Mouse (Mus musculus) large intestine, adult 2 months (tissue): ENCODE measurements around the gene Rrp12. TPM values are rescaled to one million over a fixed set of nuclear protein-coding genes. Genes with fewer than 3 reads are reported as not detected.
"Not testable (repeated sequence)": the region's sequence is repeated elsewhere in the genome, so short reads cannot be mapped to it uniquely, and the experiment has no call there.

Source experiments
- DNase-seq: peaks from one replicate; pipeline ENCODE4 v3.0.0-alpha.2; 2012; ENCODE audit warnings: low read depth, low spot score
- WGBS: fragments of 180-500 bp; shearing (Covaris S2); methylation state at CpG from one replicate; pipeline ENCODE4 v1.1.7; 2018; 5-methylcytosine and 5-hydroxymethylcytosine counted together
- polyA plus RNA-seq: library from polyadenylated mRNA; depleted of rRNA; stranded (reverse); fragments of >200 nt; gene quantifications from 2 replicates; pipeline ENCODE4 v1.2.3, GENCODE M21; 2012

Rrp12 gene
- polyA plus RNA-seq, 1 experiment: 5.2 TPM

DNA sequence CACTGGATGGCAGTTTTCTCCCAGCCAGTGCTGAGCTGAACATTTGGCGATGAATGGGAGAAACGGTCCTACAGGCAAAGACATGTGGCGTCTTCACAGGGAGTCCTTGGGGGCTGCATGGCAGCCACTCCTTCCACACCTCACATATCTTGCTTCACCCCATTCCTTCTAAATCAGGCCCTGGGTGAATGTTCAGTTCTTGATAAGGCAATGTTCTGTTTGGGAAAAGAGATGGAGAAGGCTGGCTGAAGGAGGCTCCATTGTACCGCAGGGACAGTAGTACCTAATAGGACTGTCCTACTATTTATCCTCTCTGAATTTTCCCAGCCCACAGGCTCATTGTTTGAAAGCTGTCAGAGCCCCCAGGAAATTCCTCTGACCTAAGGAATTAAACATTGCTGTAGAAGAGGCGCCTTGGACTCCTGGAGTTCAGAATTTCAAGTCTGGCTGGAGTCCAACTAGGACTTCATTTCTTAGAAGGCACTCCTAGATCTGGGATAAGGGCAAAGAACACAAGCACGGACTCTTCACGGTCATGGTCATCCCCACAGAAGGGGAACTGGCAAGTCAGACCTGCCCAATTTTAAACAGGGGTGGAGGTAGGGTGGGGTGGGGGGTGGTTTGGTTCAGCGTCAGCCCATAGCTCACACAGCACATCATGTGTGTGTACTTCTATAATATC, 11.2 kb upstream of the Rrp12 start:
- no peak for DNase-seq
- 47% methylated on average over 8 of the region's 8 CpGs for WGBS

DNA sequence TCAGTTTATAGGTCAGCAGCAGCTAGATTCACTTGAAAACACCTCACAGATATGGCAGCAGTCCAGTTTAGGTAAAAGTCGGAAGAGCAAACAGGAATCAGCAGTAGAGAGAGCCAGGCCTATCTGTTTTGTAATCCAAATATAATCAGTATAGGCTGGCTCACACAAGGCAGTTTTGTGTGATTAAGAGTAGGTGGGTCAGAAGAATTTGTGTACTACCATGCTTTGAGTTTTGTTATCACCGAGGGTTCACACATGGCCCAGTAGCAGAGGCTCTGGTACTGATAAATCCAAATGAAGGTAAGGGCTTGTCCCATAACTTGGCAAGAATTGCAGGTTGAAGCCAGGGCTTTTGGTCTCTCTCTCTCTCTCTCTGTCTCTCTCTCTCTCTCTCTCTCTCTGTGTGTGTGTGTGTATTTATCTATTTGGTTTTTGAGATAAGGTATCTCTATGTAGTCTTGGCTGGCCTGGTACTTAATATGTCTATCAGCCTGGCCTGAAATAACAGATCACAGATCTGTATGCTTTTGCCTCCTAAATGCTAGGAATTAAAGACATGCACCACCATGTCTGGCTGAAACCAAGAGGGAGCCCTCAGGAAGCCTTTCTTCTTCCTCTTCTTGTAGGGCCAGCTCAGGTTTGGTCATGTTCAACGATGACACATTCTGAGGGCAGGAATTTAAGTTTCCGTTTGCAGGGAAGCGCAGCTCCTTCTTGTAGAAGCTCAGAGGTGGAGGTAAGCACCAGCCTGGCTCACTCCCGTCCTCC, 10.5 kb upstream of the Rrp12 start:
- no peak for DNase-seq
- WGBS: 56% methylated on average over 6 of the region's 6 CpGs

DNA sequence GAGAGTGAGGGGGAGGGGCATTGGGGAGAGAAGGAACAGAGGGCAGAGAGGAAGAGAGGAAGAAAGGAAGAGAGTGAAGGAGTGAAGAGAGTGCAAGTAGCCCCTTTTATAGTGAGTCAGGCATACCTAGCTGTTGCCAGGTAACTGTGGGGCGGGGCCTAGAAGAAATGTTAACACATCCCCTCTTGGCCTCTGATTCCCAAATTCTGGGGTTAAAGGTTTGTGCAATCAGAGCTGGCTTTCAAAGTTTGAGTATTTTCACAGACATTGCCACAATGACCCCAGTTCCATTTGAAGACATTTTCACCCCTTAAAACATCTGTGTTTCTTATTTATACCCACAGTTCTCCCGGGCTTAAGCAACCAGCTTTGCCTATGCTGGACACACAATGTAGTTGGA, 9.3 kb upstream of the Rrp12 start:
- no peak for DNase-seq
- WGBS: 94% methylated on average over 2 of the region's 2 CpGs

DNA sequence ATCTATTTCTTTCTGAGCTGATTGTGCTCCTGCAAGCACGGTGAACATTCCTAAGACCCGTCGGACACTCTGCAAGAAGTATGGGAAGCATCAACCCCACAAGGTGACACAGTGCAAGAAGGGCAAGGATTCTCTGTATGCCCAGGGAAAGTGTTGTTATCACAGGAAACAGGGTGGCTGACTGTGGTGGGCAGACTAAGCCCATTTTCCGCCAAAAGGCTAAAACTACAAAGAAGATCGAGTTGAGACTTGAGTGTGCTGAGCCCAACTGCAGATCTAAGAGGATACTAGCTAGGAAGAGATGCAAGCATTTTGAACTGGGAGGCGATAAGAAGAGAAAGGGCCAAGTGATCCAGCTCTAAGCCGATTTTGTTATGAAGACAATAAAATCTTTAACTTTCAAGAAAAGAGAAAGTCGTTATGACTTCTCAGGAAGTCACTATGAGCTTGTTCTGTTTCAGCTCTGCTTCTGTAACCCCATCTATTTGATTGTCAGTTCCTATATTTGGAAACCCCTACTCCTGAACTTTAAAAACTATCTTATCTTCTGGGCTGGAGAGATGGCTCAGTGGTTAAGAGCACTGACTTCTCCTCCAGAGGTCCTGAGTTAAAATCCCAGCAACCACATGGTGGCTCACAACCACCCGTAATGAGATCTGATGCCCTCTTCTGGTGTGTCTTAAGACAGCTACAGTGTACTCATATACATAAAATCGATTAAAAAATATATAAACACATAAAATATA, 7.0 kb upstream of the Rrp12 start:
- DNase-seq: no peak
- 80% methylated on average over 10 of the region's 10 CpGs for WGBS

DNA sequence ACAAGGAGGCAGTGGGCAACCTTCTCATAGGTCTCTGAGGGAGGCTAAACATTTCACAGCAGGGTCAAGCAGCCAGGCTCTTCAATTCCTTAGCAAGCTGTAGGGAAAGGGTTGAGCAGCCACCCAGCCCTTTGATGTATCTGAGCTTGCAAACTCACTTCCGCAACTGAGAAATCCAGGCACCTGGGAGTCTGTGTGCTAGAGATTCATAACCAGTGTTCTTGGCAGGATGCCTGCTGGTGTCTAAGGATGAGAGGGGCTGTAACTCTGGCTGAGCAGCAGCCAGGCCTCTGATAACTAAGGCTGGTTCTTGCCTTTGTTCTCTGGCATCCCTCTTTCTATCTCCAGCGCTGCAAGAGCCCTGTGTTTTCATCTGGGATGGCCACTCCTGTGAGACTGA, 5.7 kb upstream of the Rrp12 start:
- DNase-seq: no peak

DNA sequence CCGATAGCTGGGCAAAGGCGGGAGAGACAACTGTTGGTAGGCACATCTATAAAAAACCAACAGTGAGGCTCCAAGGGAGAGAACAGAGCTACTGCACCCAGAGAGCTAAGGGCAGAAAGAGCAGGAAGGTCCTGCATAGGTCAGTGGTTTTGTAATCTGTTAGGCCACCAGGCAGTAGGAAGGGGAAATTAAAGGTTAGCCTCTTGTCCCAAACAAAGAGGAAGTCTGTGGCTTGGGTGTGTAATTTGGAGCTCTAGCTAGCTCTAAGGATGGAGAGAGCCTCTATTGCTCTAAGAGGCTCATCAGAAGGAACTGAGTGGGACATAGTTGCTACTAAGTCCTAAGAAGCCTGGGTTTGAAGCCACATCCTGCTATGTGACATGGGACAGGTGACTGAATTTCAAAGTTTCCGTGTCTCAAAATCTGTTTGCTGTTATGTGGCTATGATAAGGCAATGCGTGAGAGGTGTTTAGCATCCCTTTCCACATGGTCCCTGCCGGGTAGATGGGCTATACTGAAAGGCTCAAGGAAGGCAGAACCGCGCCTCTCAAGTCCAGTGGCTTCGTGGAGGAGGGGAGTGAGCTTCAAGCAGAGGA, 4.6 kb upstream of the Rrp12 start:
- DNase-seq: no peak

More for the DNA sequence above, 5.7 kb upstream of the Rrp12 start:
- WGBS: 40% methylated on average over 2 of the region's 2 CpGs

DNA sequence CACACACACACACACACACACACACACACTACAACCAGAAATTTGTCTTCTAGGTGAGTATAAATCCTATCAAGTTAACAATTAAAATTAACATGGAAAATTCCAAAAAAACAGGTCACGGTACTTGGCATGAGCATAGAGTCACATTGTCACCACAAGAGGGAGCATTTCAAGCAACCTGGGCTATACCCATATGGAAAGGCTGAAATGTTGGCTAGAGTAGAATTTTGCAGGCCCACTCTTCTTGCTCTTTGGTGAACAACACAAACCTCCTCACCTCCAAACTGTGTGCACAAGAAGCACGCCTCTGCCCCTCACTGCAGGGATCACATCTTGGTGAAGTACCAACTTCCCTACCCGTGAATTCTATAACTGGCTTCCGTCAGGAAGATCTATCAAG, 2.9 kb upstream of the Rrp12 start:
- WGBS: 44% methylated on average over 4 of the region's 4 CpGs
- DNase-seq: no peak

More for the DNA sequence above, 4.6 kb upstream of the Rrp12 start:
- 79% methylated on average over 8 of the region's 8 CpGs for WGBS

DNA sequence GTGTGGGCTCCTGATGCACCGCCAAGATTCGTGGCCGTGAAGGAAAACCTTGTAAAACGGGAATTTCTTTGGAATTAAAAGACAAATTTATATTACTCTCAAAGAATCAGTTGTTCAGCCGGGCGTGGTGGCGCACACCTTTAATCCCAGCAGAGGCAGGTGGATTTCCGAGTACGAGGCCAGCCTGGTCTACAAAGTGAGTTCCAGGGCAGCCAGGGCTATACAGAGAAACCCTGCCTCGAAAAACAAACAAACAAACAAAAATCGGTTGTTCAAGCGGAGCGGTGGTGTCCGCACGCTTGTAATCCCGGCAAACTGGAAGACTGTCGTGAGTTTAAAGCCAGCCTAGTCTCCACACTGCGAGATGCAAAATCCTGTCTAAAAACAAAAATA, 342 bp upstream of the Rrp12 start:
- WGBS: 11% methylated on average over 18 of the region's 18 CpGs
- DNase-seq: no peak

DNA sequence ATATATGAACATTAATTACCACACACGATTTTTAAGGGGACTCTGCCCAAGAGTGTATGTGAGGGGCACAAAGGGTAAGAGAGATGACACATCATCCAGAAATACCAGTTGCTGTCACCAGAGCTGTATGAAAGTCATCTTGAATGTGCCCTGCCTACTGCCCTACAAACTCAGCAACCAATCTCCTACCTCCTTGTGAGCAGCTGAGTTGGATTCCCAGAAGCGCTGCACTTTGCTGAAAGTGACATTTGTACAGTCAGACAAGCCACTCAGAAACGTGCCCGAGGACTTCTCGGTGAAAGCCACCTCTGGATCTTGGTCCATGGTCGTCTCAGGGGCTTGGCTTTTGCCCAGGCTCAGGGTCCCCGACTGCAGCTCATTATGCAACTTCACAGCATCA, 1.0 kb downstream of the Rrp12 start:
- WGBS: 18% methylated on average over 7 of the region's 7 CpGs
- DNase-seq: no peak

DNA sequence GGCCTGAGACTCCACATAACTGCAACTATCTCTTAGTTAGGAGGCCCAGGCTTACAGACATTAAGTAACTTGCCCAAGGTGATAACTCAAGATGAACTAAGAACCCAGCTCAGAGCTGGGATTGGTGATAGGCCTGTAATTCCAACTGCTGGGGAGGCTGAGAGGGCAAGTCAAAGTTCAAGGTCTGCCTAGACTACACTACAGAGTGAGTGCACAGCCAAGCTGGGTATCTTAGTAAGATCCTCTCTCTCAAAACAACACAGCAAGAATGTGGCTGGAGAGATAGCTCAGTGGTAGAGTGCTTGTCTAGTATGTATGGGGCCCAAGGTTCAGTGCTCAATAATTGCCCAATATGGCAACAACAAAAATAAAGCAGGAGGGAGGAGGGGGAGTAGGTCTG, 7.8 kb downstream of the Rrp12 start:
- DNase-seq: no peak

DNA sequence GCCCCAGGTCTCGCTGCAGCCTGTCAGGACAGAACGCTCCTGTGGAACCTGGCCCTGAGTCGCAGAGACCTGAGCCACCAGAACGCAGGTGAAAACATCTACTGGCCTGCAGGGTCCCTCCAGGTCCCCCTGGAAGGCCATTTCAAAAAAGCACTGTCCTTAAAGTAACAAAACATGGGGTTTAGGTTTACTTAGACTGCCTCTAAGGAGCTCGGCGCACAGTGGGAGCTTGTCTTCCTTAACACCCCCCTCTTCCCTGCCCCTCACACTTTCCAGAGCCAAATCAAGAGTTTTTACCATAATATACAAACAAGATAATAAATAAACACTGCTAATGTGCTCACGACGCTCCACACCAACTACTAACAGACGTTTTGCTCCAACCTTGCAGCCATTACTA, 12.1 kb downstream of the Rrp12 start:
- WGBS: 88% methylated on average over 9 of the region's 9 CpGs
- no peak for DNase-seq

DNA sequence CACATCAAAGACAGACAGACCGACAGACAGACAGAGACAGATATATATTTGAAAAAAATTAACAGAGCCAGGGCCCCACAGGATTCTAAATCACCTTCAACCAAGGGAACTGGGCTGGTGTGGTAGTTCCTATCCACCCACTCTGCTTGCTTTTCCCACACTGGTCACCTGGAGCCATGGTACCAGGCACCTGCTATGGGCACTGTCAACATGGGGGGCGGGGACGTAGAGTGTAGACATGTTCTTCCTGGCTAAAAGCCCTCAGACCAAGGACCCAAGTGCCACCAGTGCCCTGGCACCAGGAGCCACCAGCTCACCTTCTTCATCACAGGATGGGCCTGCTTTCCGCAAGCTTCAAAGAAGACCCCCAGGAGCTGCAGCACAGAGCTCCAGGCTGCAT, 14.1 kb downstream of the Rrp12 start:
- WGBS: 97% methylated on average over 4 of the region's 4 CpGs
- no peak for DNase-seq

DNA sequence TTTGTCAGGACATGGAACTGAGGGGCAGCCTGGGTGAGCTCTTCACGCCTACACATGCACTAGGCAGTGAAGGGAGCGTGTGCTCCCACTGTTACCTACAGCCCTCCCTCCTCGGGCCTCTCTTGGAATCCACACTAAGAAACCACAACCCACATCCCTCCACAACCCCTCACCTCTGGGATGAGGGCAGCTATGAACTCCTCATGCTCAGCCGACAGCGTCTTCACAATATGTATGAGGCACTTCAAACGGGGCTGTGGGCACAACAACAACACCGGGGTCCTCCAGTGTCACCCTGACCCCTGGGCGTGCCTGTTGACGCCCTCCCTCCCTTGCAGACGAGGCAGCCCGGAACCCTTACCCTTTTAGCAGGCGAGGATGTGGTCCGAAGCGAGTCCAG, 21.6 kb downstream of the Rrp12 start:
- WGBS: 92% methylated on average over 14 of the region's 14 CpGs
- no peak for DNase-seq

DNA sequence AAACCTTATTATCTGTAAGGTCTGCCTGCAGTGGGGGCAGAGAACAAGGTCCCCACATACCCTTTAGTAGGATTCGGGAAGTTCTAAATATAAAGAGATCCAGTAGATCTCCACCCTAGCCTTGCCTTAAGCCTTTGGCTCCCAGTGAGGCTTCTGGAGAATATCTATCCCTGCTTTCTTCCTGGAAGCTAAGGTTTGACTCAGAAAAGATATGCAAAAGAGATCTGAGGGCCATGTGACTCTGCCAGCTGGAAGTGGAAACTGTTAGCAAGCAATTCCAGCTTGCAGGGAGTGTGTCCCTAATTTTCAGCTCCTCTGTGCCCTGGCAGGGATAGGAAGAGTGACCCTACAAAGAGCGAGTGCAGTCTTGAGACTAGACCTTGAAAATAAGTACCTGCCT, 23.7 kb downstream of the Rrp12 start:
- DNase-seq: no peak
- WGBS: 87% methylated on average over 2 of the region's 2 CpGs

DNA sequence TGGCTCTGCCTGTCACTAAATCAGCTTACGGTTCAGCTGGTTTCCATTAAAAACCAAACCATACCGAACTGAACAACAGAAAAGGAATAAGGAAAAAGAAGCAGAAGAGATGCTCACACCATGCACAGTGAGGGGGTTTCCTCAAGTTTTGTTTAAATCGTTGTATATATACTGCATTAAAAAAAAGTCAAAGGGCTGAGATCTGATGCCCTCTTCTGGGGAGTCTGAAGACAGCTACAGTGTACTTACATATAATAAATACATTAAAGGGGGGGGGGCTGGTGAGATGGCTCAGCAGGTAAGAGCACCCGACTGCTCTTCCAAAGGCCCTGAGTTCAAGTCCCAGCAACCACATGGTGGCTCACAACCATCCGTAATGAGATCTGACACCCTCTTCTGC, 26.0 kb downstream of the Rrp12 start:
- WGBS: 66% methylated on average over 5 of the region's 5 CpGs
- not testable (repeated sequence) for DNase-seq

DNA sequence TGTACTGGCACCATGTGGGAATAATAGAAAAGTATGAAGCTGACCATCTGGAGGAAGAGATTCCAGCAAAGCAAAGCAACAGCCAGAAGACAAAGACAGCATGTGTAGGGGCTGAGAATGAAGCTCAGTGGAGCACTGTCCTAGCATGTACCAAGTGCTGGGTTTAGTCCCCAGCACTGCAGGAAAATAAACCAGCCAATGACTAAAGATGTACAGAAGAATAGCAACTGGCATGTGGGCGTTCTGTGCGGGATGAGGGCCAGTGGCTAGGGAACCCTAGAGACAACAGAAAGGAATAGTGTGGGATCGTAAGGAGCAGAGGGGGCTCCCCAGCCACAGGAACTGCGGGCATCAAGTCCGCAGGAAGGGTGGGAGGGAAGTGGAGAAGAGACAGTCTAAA, 26.7 kb downstream of the Rrp12 start:
- WGBS: 94% methylated on average over 5 of the region's 5 CpGs
- no peak for DNase-seq

DNA sequence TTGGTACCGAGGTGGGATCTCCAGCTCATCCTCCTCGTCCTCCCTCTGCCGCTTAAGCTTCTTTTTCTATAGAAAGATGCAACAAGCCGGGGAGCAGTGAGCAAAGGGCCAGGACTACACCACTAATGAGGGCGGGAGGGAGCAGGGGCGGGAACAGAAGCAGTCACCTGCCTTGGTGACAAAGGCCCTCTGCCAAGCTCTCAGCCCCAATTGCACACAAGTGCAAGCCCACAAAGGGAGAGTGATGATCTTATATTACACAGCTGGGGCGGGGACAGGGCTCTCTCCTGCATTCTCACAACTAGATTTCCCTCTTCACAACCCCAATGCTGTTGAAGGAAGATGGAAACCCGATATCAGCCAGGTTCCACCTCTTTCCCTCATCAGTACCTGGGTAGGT, 29.3 kb downstream of the Rrp12 start:
- no peak for DNase-seq
- WGBS: 65% methylated on average over 8 of the region's 8 CpGs

DNA sequence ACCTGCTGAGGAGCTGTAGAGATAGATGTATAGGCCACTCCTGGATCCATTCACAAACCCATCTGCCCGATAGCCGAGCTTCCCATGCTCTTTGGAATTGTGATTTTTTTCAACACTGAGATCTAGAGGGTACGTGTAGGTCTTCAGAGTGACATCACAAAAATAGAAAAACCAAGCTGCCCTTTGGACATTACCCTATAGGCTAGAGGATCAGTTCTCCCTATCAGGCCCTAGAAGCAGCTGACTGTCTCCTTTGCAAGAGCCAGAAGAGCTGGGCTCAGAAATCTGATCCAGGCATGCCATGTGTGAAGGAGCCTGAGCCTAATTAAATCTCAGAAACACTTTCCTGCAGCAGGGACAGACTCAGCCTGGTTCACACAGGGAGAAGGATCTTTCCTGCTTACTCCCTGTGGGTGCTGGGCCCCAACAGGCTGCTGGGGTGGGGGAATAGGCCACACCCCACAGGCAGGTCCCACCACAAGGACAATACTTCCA, 38.1 kb downstream of the Rrp12 start:
- WGBS: 33% methylated on average over 3 of the region's 3 CpGs
- DNase-seq: no peak

DNA sequence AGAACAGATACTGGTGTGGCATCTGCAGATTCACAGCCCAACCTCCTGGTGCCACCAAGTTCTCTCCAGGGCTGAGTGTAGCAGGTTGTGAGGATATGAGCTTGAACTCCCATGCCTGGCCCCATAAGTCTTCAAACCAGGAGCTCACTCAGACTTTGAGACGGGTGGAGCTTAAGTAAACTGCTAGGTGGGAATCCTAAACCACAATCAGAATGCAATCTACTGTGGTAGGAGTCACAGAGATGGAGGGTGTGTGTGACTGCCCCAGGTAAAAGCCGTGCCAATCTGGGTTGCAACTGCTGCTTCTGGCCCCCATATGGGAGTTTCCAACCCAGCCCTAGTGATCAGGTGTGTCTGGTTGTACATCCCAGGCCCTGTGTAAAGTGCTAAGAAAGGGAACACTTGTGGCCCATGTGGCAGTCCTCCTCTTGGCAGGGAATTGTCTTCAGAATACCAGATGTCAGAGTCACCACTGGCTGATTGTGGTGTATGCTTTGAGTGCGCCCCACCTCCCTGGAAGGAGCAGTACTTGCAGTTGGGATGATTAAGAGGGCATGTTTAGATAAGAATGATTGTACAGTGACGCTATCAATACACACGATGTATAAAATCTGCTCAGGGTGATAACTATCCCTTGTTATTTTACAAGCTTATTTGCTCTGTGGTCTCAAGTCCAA, 38.7 kb downstream of the Rrp12 start:
- no peak for DNase-seq
- whole genome bisulfite sequencing: 32% methylated on average over 5 of the region's 5 CpGs

DNA sequence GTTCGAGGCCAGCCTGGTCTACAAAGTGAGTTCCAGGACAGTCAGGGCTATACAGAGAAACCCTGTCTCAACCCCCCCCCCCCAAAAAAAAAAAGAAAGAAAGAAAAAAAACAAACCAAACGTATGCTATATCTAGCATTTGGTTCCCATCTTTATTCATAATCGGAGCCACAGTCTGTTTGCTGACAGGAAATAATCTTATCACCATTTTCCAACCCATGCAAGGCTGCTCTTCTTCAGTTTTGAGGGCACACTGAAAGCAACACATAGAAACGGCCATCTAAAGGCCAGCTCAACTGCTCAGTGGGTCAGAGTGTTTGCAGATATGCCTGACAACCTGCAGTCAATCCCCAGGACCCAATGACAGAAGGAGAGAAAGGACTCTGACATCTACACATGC, 43.5 kb downstream of the Rrp12 start:
- DNase-seq: no peak
- WGBS: 87% methylated on average over 4 of the region's 4 CpGs
